Mouse (Mus musculus) 3134 (cell line): Measurements from ENCODE around the gene Slc47a1.
"Not testable (repeated sequence)": the region's sequence is repeated elsewhere in the genome, so short reads cannot be mapped to it uniquely, and the experiment has no call there.

Experiments
- DNase-seq: peaks from one replicate; pipeline ENCODE4 v3.0.0-alpha.2; 2011; ENCODE audit warnings: low spot score; ENCODE audit not compliant: insufficient read length; ENCODE audit errors: extremely low read depth

Gene Slc47a1

DNA sequence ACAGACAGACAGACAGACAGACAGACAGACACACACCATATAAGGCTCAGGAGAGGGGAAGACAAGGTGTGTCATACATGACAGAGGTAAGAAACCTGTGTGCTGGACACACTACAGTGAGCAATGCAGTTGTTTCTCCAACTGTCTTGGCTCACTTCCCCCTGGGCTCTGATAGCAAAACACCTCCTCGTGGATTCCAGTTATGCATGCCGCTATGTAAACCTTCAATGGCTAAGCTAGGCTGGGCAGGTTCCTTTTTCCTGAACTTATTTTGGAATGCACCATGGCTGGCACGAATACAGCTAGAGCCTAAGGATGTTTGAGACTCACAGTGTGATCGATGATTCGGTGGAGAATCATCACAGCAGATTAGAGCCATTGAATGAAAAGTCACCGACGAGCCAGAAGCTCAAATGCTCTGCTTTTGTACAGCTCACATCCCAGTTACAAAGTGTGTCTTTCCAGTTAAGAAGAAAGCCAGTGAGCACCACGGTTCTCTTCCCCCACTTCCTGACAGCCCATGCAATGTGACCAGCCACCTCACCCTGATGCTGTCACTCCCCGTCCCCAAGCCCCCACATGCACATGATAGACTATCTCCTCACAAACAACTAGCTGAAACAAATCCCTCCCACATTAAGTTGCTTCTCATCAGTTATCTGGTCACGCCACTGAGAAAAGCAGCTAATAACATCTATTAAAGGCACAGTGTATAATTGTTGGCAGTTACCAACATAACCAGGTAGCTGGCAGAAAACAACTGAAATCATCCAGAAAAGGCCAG, 57.0 kb downstream of the Slc47a1 start:
- DNase-seq, result no peak

DNA sequence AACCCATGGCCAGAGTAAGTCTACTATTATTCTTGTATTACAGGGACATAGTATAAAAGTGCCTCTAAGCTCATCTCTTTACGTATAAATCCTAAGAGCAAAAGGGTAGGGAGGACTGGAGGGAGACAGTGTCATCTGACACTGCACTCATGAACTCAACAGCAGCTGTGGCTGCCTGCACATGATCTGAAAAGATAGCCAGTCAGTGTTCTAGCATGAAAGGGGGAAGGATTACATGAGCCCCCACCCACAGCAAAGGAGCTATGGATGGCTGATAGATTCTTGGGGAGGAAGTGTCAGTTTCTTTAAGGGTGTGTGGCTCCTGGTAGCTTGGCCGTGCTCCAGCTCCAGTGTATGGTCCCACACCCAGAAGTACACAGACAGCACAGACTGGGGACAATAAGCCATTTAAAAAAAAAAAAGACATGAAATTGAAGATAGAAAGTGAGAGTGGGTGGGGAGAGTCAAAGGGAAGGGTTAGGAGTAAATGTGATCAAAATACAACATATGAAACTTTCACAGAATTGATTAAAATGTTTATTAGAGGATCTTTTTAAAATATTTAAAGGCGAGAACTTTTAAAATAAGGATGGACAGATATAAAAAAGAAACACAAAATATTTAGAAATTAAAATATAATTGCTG, 58.1 kb downstream of the Slc47a1 start:
- no peak for DNase-seq

DNA sequence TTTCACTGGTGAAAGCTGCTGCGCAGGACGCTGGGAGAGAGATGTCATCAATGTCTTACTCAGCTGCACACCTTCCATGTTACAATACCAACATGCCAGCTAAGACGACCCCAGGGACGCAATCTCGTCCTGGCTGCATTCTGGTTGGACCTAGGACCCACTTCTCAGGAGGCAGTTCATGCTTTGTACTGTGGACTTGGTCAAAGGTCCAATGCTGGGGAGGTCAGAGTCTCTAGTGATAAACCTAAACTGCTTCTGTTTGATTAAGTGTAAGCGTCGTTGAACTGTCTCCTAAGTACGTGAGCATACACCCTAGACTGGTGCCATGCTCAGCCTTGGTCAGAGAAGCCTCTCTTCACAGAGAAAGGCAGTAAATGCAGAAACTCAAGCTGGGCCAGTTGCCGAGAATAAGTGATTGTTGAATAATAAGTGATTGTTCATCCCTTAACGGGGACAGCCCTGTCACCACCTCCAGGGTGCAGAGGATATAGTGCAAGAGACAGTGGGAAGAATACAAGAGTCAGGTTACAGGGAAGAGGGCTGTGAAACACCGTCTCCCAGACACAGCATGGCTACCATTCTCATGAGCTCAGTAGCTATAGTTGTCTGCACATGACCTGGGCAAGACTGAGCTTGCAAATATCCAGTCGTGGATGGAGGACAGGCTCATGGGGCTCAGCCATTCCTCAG, 58.8 kb downstream of the Slc47a1 start:
- no peak for DNase-seq

DNA sequence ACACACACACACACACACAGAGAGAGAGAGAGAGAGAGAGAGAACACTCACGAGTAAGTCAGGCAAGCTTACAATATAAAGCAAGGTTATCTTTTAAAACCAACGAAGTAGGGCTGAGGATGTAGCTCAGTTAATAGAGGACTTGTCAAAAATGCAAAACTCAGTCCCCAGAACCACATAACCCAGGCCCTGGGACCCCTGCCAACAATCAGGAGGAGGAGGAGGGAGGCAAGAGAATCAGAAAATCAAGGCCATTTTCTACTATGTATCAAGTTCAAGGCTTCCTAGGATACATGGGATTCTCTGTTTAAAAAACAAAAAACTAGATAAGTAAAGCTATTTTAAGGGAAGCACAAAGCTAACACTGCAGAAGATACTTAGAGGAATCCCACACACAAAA, 61.3 kb downstream of the Slc47a1 start:
- no peak for DNase-seq

- no peak for DNase-seq
Measured at GRCm38 (mm10) chr11:61310321-61310720, 67.8 kb downstream of the Slc47a1 start.

DNA sequence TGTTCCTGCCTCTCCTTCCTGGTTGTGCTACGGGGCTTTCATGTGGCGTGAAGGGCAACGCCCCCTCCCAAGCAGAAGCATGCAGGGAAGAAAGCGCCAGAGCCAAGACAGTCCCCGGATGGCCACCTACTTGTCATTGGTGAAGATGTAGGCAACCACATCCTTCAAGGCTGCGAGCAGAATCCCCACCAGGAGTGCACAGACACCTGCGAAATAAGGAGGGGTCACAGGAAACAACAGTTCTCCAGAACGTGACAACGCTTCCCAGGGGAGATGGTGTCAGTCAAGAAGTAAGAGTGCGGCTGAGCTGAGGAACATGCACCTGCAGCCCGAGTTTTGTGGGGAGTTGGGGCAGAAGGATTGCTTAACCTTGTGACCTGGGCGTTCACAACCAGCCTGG, 68.3 kb downstream of the Slc47a1 start:
- no peak for DNase-seq

DNA sequence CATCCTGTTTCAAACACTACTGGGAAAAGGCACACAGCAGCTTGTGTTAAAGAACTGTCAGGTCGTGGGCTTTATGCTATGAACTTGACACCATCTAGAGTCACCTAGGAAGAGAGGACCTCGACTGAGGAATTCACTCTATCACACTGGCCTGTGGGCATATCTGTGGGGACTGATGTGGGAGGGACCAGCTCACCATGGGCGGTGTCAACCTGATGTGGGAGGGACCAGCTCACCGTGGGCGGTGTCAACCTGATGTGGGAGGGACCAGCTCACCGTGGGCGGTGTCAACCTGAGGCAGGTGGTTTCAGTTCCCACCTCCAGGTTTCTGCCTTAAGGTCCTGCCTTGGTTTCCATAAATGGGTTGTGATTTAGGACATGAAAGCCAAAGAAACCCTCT, 70.3 kb downstream of the Slc47a1 start:
- DNase-seq, result no peak

DNA sequence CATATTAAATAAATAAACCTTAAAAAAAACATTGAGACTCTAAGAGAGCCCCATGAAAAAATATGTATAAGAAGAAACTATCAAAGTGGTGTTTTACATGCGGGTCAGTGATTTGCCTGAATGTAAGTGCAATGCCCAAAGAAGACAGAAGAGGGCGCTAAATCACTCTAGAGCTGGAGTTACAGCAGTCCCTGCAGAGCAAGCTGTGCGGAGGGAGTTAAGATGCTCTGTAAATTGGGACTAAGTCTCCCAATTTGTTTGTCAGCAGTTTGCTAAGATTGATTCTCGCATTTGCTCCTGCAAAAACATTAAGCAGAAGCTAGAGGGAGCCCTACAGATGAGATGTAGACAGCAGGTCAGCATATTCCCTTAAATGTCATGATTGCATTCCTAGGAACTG, 72.8 kb downstream of the Slc47a1 start:
- no peak for DNase-seq

DNA sequence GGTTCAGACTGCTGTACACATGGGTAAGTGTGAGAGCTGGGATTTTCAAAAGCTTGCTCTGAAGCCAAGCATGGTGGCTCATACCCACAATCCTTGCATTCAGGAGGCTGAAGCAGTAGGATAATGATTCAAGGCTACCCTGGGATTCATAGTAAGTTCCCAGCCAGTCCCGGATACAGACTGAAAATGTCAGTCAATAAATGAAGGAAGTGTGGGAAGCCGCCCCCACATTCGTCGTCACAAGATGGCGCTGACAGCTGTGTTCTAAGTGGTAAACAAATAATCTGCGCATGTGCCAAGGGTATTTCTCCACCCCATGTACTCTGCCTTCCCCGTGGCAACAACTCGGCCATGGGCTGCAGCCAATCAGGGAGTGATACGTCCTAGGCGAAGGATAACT, 73.6 kb downstream of the Slc47a1 start:
- not testable (repeated sequence) for DNase-seq

DNA sequence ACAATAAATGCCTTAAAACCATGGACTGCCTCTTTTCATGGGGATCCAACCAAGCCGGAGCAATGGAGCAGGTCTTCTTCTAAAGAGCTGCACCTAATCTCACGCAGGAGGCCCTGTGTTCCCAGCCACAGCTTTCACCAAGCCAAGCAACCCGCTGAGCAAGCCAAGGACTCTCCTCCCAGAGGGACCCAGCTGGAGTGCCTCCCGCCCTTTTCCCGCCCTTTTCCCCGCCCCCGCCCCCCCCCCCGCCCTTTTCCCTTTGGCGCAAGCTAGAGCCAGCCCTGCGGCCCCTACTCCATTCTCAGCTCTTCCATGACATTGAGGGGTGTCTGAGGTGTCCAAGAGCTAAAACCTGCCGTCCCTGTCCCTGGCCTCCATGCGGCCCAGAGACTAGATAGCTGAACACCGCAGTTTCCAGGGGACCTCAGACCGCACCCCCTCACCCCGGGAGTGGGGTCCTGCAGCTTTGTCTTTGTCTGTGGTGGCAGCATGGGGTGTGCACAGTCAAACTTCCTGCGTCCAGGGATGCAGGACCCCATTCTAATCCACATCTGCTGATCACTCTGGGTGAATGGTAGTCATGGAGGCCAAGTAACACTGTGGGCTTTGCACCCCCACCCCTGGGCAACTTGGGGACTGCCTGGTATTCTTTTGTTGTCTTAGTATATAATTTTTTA, 77.3 kb downstream of the Slc47a1 start:
- no peak for DNase-seq

- DNase-seq, result no peak
Measured at GRCm38 (mm10) chr11:61300205-61300604, 77.9 kb downstream of the Slc47a1 start.

DNA sequence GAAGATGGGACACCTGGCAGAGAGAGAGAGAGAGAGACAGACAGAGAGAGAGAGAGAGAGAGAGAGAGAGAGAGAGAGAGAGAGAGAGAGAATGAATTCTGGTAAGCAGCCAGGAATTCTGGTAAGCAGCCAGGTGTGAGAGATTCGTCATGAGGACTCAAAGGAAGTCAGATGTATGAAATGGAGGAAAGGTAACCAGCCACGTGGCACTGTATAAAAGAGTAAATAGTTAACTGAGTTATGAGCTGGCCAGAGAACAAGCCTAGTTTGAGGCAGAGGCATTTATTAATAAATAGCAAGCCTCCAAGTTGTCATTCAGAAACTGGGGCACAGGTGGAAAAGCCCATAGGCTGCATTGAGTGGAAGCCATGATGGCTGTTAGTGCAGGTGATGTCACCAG, 80.2 kb downstream of the Slc47a1 start:
- DNase-seq, result no peak

DNA sequence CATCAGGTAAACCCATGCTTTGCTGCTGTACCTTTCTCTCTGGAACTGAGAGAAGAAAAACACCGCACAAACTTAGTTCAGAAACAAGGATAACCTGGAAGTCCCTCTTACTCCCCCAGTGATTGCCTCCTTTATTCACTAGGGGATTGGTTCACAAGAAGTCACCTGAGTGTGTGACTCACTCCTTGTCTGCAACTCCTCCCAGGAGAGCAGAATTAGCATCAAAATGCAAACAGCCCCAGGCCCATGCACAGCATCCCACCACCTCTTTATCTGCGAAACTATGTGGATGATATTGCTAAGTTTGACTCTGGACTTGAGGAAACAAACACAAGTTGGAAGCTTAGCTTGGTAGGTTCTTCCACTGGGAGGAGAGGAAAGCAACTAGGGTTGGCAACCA, 80.8 kb downstream of the Slc47a1 start:
- DNase-seq, result no peak

DNA sequence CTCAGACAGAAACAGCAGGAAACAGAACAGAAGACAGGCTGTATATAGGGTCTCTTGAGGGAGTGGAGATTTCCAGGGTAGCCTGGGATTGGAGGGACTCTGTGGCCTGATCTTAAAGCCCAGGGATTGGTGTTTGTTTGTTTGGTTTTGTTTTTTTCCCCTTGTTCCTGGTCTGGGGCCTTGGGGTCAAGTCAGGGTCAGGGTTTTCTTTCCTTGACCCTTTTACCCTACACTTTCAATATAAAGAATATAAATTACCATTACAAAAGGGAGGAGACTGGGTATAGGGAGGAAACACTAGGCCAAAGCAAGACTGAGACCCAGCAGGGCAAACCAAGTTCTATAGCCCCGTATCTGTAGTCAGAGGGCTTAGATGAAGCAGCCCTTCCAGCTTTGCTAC, 81.6 kb downstream of the Slc47a1 start:
- no peak for DNase-seq

DNA sequence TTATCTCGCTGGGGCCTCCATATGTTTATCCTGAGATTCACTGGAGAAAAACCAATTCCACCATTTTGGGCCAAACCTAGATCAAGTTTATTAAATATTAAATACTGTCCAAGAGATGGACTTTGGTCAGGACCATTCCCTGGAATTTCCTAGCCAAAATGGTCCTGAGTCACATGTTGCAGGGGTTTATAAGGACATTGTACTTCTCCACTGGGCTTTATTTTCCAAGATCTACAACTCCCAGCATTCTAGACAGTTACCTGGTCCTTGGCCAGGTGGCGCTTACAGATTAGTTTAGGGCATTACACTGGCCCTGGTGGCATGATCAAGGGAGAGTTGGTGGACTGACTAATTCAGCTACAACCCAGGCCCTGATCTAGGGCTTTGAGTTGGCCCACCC, 82.6 kb downstream of the Slc47a1 start:
- no peak for DNase-seq

- DNase-seq, result no peak
Measured at GRCm38 (mm10) chr11:61294431-61294830, 83.7 kb downstream of the Slc47a1 start.
